Mouse (Mus musculus): Measurements from ENCODE around the gene Flrt1.

Flrt1 gene

DNA sequence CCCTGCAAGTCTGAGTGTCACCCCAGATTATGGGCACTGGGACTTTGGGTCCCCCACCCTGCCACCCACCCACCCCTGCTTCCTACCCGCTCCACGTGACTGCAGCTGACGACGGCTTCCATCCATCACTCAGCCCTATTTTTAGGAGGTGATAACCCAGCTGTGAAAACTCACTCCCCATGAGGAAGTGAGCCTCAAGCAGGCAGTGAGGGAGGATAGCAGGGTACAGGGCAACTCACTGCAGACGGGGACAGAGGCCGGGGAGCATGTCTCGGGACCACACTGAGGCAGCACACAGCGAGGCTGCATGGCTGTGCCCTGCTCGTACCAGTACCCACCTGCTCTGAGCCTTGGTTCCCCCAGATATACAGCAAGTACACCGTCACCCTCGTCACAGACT, 24.8 kb upstream of the Flrt1 start:
- DNase-seq (ENCODE audit: low spot score in 2 of 2), result no peak

DNA sequence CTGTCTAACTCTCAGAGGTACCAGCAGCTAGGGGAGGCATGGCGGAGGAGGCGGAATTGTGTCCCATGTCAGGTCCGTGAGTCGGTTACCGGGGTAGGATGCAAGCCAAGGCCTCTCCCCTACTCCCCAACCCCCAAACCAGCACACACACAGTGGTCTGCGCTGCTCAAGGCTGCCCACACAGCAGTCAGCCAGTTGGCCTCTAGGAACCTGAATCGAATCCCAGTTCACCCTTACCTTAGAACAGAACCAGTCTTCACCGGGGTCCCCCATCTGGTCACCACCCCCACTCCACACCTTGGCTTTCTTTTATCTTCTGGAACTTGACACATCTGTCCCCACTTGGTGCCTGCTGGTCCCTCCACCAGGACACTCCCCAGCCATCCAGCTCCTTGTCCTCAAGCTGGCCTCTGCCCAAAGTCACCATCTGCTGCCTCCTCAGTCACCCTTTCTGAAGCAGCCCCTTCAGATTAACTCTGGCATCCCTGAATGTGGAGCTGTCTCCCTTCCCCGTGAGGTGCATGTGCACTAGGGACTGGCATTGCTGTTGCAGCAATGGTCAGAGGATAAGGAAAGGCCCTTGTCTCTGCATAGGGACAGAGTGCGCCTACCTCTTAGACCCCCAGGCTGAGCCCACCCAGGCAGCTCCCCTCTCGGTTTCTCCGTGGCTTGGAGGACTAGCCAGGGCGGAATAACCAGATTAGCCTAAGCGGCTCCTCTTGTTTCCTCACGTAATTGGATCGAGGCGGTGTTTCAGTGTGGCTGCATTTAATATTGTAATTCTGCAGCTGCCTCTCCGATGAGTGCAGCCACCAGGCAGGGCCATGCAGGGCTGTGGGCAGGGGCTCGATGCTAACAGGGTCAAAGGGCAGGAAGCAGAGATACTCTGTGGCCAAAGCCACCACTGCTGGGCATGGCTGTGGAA, 23.3 kb upstream of the Flrt1 start:
- no peak for DNase-seq (ENCODE audit: low spot score in 2 of 2)

DNA sequence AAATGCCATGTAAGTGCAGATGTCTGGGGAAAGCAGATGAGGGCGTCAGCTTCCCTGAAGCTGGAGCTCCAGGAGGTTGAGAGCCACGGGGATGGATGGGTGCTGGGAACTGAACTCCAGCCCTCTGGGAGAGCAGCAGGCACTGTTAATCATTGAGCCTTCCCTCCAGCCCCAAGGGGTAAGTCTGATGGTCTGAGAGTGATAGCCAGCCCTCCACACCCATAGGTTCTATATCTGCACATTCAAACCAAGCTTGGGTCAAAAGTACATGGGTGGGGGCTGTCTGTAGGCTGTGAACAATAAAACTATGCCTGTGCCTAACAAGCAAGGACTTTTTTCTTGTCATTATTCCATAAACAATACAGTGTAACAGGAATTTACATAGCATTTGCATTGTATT, 21.4 kb upstream of the Flrt1 start:
- DNase-seq (ENCODE audit: low spot score in 2 of 2), result no peak

DNA sequence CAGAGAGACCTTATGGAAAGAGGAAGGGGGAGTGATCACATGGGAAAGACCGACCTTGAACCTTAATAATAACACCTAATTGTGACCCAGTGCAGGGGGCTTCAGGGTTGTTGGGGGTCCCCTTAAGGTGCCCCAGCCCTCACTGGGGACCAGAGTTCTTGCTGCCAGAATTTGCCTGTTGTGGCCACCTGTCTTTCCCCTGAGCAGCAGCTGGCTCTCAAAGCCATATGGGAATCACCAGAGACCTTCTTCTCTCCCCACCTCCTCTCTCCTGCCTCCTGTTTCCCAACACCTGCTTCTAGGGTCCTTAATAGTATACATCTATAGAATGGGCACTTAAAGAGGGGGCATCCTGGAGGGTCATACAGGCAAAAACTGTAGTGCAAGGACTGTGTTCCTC, 20.7 kb upstream of the Flrt1 start:
- no peak for DNase-seq (ENCODE audit: low spot score in 2 of 2)

DNA sequence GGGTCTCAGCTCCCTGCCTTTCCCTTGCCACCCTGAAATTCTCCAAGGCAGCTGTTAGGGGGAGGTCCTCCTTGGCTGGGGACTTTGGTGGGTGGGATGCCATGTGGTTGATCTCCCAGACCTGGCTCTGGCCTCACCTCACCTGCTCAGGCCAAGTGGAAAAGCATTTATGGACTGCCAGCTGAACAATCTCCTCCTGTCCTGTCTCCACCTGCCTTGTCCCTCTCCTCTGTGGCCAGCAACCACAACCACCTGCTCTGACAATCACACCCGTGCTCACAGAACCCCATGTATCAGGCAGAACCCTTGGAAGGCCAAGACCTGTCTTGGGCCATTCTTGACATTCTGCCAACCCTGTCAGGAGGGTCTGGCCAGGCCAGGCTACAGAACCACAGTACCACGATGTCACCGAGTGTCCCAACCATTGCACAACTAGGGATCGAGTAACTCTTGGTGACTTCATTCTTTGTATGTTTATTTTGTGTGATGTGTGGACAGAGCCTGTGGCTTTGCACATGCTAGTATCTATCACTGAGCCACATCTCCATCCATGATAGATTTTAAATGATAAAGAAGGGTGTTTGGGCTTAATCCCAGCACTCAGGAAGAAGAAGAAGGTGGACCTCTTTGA, 20.1 kb upstream of the Flrt1 start:
- no peak for DNase-seq (ENCODE audit: low spot score in 2 of 2)

DNA sequence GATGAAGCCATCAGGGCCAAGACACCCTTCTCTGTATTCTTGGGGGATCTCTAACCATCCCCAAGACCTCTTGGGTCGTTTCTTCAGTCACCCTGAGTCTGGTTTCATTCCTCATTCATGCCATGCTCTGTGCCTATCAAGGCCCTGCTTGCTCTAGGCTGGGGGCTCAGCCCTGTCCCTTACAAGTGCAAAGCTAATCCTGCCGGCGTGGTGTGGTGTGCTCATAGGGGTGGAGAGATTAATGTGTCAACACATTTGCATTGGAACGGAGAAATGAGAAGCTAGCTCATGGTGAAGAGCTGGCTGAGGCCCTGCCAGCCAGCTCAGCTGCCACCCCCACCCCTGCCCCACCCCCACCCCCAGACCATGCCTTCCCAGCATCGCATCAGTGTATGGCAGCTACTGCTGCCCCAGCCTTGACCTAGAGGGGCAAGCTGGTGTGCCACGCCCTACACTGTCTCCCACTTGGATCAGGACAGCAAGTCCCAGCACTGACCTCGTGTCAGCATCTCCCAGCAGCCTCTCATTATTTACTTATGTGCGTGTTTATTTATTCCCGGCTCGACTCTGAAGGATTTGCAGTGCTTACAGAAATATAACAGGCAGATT, 17.3 kb upstream of the Flrt1 start:
- DNase-seq (ENCODE audit: low spot score in 2 of 2), result no peak

DNA sequence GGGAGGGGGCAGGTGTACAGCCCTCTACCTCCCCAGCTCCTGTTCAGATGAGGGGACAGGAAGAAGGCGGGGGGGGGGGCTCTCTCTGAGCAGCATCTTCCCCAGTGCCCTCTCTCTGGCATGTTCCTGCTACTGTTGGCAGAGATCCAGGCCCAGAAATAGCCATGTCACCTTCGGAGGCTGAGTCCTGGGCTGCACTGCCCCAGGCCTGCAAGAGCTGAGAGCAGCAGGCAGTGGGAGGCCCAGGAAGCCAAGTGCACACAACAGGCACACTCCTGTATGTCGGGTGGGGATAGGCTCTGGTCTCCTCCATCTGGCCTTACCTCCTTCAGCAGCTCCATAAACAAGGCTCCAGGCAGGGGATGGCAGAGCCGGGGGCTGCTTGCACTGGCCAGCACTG, 16.7 kb upstream of the Flrt1 start:
- DNase-seq (ENCODE audit: low spot score in 2 of 2), result no peak

DNA sequence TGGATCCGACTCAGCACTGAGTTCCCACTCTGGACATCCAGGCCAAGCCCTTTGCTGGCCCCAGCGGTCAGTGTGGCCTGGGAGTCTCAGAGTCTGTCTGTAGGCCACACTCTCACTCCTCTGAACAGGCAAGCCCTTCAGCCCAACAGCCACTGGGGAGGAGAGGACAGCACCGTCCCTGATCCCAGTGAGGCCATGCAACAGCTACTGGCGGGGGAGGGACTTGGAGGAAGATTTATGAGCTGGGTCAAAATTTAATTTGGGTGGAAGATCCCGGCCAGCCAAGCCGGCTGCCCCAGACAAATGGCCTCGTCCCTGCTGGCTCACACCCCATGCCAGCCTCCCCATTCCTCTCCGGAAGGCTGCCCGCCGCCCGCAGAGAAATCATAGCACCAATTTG, 15.7 kb upstream of the Flrt1 start:
- no peak for DNase-seq (ENCODE audit: low spot score in 2 of 2)

DNA sequence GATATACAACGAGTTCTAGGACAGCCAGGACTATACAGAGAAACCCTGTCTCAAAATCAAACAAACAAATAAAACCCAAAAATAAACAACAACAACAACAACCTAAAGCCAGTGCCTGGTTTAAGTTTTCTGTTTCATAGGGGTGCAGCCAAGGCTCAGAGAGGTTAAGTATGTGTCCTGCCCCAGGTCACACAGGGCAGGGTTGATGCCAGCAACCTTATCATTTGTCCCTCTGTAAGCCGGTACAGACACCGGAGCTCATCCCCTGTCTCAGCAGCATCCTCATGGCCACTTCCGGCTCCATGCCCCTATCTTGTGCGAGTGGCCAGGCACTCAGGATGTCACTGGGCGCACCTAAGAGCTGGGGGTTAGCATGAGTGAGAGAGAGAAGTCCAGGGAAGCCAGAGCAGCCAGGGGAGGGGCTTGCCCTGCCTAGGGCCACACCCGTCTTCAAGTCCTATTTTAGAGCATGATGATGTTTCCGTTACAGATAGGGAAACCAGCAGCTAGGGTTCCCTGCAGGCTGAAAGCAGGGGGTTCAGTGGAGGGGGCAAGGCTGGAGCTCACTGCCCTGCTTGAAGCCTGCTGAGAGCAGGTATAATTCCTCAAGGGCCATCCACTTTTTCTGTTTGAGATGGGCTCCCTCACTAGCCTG, 12.3 kb upstream of the Flrt1 start:
- peak; percentile 28 to 46 for DNase-seq (ENCODE audit: low spot score in 2 of 2)

DNA sequence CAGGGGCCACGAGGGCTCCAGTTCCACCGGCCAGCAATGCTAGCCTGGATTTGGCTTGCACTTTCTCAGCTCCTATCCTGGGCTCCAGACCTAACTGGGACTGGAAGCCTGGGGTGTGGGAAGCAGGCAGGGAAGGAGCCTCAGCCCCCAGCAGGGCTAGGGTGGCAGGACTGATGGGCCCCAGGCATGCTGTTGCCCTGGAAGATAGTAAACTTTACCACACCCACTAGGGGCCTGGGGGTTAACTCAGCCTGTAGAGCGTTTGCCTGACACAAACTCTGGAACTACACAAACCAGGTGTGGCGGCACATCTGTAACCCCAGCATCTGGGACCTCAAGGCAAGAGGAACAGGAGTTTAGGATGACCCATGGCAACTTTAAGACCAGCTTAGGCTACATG, 11.6 kb upstream of the Flrt1 start:
- peak in 1 of 2 experiments; percentile 29 for DNase-seq (ENCODE audit: low spot score in 2 of 2)

DNA sequence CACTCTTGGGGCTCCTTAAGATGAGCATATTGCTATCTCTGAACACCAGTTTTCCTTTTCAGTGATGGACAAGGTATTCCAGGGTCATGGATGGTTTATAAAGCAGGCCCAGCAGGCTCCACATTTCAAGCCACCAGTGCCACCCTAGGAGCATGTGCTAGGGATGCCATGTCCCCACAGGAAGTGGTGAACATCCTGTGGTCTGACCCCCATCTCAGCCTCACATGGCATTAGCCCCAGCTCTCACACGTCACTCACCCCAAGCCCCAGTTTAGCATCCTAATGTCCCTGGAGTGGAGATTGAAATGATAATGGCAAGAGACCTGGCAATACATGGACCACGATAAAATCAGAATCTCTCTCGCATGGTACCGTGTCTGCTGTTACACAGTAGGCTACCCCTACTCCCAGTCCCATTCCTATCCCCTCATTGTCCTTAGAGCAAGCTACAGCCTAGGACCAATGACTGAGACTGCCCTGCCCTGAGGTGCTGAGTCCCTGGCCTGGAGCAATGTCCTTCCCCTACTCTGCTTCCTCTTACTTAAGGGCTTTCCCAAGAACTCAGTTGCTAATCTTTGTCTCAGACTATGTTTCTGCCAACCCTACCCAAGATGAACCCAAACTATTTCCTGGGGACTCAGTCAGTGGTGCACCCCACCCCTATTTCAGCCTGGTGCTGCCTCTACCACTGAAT, 10.7 kb upstream of the Flrt1 start:
- DNase-seq (ENCODE audit: low spot score in 2 of 2), result no peak

DNA sequence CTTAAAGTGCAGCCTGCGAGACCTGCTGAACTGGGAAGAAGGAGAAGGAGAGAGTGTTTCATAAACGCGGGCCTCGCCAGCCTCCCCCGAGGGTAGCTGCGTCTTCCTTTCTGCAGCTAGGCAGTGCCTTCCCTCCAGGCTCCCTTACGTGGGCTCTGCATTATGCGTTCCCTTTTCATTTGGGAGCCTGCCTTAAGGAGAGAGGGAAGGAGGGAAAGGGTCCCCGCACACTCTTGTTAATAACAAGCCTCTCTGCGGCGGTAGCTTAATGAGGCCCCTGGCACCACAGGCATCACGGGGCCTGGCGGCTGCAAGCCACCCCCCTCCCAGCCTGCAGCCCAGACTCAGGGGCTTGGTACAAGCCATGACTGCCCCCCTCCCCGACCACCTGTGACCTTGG, 8.0 kb upstream of the Flrt1 start:
- DNase-seq (ENCODE audit: low spot score in 2 of 2), result no peak

DNA sequence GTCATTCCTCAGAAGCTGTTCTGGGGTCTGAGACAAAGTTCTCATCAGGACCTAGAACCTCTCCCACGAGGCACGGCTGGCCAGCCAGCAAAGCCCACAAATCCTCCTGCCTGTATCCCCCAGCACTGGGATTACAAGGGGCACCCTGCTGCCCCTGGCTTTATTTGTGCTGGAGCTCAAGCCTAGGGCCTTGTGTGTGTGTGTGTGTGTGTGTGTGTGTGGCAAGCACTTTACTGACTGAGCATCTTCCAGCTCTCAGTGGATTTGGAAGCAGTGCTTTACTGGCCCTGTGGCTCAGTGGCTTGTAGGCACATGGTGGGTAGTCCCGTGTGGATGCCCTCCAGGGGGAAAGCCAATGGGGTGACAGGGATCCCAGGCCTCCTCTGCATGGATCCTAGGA, 7.1 kb upstream of the Flrt1 start:
- DNase-seq (ENCODE audit: low spot score in 2 of 2), result no peak

DNA sequence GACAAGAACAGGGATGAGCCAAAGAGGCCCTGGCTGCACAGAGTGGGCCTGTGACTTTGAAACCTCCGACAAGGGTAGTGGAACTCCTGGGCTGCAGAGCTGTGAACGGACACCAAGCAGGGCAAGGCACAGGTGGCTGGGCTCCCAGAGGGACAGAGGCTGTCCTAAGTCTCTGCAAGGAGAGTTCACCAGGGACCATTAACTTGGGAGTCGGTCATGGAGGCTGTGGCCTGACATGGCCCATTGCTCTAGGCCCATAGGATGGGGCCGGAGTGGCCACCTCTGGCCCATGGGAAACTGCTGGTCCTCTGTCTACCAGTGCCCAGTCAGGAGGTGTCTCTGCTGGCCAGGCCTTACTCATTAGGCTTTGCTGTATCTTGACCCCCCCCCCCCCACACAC, 6.2 kb upstream of the Flrt1 start:
- no peak for DNase-seq (ENCODE audit: low spot score in 2 of 2)

DNA sequence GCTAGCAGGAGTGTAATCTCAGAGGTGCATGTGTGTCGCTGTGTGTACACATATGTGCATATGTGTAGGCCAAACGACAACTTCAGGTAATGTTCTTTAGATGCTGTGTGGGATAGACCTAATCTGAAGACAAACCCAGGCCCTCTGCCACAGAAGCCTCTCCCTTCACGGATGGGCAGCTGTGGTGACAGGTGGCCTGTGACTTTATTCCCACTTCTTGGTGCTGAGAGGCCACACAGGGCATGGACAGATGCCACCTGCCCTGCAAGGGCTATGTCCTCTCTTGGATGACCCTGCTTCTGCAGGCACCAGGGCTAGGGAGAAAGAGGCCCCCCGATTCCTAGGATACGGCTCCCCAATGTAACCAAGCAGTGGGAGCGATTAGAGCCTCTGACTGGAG, 5.8 kb upstream of the Flrt1 start:
- DNase-seq (ENCODE audit: low spot score in 2 of 2), result no peak

DNA sequence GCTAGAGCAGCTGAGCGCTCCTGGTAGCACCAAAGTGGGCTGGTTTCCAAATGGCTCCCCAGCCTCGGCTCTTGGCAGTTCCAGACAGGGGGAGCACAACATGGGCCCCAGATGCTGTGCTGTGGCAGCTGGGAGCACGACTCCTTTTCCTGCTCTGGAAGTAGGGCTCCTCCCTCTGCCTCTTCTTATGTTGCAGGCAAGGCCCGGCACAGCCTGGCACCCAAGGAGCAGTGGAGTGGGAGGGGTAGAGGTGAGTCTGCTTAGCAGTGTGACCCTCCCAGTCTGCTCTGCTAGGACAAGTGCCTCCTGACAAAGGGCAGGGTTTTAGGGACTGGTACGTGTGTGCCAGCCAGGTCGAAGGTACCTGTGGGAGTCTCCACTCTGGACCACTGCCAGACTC, 5.3 kb upstream of the Flrt1 start:
- no peak for DNase-seq (ENCODE audit: low spot score in 2 of 2)

DNA sequence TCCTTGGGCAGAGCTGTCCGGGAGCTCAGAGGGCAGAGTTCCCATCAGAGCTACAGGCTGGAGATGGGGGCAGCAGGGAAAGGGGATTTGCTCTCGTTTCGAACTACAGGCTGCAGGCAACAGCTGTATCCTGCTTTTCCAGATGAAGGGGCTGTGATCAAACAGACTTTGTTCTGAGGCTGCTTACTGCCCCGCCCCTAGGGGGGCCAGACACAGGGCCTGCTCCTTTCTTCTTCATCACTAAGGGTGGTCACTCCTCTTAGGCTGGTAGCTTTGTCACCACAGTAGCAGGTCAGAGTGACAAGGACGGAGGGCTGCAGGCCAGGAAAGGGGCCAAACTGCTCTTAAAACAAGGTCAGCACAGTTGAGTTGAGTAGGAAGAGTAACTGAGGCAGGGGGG, 4.6 kb upstream of the Flrt1 start:
- DNase-seq (ENCODE audit: low spot score in 2 of 2), result no peak

DNA sequence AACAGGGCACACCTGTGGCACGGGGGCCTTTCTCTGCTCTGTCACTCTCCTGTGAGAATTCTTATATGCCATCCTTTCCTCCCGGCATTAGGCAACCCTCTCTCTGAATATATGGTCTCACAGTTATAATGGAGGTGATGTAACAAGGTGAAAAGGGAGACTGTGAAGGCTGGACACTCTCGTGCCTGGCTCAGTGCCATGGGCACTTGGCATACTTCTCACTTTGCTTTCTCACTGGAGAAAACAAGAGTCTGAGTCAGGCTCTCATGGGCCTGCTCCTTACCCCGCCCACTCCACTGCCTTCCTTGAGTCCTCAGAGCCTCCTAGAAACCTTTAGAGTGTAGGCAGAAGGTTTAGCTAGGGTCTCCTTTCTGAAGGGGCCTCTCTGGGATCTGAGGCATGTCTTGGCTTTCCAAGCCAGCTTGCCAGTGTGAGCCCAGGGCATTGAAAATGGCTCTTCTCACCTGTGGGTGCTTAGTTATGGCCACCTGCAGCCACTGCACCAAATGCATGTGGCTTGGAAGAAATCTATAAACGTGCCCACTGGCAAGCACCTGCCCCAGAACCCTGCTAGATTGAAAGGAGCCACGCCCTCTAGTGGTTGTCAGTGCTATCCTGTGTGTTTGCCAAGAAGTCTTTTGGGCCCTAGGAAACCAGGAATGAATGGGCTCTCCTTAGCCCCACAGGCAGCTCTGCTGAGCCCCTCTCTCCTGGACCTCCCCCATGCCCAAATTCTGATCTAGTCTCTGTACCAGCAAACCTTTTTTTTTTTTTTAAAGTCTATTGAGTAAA, 2.8 kb upstream of the Flrt1 start:
- peak in 1 of 2 experiments; percentile 41 for DNase-seq (ENCODE audit: low spot score in 2 of 2)

DNA sequence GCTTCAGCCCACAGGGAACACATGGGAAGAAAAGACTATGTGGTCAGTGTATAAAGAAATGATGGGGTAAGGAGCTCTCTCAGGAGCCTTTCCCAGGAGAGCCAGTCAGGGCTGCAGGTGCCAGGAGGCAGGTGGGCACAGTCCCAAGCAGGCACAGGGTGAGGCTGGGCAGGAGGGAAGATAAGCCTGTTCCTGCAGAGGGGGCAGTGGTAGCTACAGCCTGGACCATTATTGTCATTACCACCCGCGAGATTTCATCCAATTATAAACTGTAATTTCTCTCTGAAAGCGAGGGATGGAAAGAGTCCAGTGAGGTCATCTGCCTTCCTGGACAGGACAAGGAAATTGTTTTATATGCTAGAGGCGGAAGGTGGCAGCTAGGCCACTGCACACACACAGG, 1.6 kb upstream of the Flrt1 start:
- no peak for DNase-seq (ENCODE audit: low spot score in 2 of 2)

DNA sequence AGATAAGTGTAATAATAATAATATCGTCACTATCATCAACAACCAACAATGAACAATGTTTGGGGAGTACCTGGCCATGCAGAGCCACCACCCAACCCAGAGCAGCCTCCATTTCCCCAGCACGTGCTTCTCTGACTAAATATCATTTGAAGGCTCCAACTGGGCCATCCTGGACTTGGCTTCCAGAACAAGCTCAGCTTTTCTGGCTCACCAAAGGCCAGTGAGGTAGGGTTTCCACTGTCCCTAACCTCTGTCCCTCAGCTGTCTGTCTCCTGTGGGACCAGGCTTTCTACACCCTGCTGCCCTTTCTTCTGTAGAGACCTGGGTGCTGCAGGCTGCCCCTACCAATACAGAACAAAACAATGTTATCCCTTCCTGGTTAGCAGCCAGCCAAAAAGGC, 1.0 kb upstream of the Flrt1 start:
- no peak for DNase-seq (ENCODE audit: low spot score in 2 of 2)

DNA sequence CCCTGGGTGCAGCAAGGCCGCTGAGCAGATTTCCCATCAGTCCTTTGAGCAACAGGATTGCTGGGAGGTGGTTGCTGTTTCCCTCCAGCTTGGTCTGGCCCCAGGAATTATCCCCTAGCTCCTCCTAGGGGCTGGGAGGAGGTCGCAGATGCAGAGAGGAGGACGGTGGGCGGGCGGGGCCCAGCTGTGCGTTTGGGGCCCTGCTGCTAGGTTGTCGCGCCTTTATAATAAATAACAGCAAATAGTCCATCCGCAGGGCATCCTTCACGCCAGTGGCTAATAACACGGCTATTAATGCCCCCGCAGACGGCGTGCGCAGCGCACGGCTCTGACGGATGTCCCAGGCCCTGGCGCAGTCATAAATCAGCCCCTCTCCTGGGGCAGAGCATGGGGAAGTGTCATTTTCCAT, 1.5 kb downstream of the Flrt1 start:
- DNase-seq (ENCODE audit: low spot score in 2 of 2), result no peak
